Mouse (Mus musculus) erythroblast, adult 5-6 weeks (primary cell): ENCODE data around the gene E130308A19Rik. TPM values are rescaled to one million over a fixed set of nuclear protein-coding genes. Genes with fewer than 3 reads are reported as not detected.
A peak's percentile ranks its signal among the peaks of the same experiment; 100 is the strongest.
"Not testable (repeated sequence)": the region's sequence is repeated elsewhere in the genome, so short reads cannot be mapped to it uniquely, and the experiment has no call there.

Experiments used
- ATAC-seq: replicated peaks from 2 replicates; pipeline ENCODE4 v1.8.0; 2016; ENCODE audit warnings: moderate number of reproducible peaks, mild to moderate bottlenecking, moderate TSS enrichment, inconsistent platforms; ENCODE audit not compliant: poor library complexity, low FRiP score, severe bottlenecking
- total RNA-seq, 2 experiments: library from RNA; stranded (forward) in 1 of 2; stranded (reverse) in 1 of 2; fragments of 150-400 nt in 1 of 2; fragments of 200-764, 138-1000 nt in 1 of 2; gene quantifications; 2 replicates each; pipeline versions ENCODE4 v1.2.3 to v1.2.4; 2015 to 2017; ENCODE audit warnings: low replicate concordance in 2 of 2

The E130308A19Rik gene
- total RNA-seq, 2 experiments from 2014 or later, result 5.0 to 7.4 TPM

DNA sequence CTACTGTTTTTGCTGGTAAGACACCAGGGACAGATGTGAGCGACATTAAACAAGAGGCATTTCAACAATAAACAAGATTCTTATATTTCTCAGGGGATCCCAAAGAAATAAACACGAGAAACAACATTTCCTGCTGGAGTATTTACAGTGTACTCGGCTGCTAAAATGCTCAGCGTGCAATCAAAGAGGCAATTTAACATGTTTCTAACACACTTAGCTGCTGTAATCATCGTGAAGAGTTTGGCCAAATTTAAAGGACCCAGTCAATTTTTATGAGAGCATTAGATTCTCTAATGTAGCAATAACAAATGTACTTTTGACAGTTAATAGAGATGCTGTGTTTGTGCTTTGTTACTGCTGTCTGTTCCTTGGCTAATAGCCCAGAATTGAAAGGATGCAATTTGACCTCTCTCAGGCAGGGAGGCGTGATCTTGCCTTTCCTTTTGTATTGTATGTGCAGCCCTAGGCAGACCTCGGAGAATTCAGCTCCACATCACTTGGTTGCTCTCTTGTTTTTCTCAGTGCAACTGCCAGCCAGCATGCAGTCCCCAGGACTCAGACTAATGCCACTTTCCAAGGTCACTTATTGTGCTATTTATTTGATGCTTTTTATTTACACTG is 139.5 kb downstream of the E130308A19Rik start:
- ATAC-seq, result no peak

GRCm38 (mm10) chr4:59767717-59768116 is 141.7 kb downstream of the E130308A19Rik start:
- no peak for ATAC-seq

- no peak for ATAC-seq
Observed at GRCm38 (mm10) chr4:59772171-59772879, 146.3 kb downstream of the E130308A19Rik start.

- ATAC-seq, result no peak
Observed at GRCm38 (mm10) chr4:59777828-59778227, 151.8 kb downstream of the E130308A19Rik start.

DNA sequence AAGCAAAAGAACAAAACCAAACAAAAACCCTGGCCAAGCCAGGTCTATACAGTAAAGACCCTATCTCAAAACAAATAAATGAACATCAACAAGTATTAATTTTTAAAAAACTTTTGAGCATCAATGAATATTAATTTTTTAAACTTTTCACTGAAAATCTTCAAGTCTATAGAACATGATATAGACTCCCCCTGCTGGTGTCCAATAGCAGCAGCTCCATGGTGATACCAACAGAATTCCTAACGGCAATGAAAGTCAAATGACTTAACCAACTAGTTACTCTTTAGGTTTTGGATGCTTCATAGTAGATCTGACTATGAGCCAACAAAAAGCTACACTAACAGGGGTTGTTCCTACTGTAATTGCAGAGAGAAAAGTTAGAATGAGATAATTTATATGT is 154.6 kb downstream of the E130308A19Rik start:
- ATAC-seq, result no peak

DNA sequence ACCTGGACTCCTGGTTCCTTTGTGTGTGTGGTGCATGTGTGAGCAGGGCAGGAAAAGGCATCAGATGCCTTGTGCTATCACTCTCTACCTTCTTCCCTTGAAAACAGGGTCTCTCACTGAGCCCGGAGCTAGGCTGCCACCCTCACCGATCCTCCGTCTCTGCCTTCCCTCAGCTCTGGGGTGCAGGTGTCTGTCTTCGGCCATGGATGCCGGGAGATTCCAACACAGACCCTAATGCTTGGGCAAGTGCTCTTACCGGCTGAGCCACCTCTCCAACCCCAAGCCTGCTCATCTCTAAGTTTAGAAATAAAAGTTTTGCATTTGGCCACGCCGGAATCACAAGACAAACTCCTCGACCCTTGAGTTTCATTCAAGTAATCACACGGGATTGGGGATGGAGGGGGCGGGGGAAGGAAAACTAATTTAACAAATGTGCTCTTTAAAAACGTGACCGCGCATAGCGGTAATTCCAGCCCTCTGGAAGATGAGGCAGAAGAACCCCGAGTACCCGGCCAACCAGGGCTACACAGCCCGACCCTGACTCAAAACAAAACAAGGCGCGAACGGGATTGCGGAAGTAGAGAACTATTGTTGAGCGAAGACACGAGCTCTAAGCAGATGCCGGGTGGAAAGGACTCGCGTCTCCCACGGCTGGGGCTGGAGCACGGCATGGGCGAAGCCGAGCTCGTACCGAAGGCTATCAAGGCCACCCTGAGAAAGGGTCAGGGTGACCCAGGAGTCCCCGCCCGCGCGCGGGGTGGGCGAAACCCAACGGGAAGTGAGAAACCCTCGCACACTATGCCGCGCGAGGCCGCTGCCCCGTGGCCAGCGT is 157.1 kb downstream of the E130308A19Rik start:
- ATAC-seq, result no peak; the same call in 1 of the 2 replicates

GRCm38 (mm10) chr4:59783685-59784279 is 157.8 kb downstream of the E130308A19Rik start:
- peak; percentile 98 for ATAC-seq

DNA sequence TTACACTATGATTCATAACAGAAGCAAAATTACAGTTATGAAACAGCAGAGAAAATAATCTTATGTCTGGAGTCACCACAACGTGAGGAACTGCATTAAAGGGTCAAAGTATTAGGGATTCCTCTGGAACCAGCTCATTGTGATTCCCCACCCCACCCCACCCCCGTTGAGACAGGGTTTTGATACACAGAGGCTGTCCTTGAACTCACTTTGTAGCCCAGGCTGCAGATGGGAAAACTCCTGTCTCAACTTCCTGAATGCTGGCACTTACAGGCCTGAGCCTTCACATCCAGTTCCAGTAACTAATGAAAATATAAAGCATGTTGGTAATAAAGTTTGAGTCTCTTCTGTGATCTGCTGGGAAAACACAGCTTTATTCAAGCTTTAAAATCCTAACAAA is 159.4 kb downstream of the E130308A19Rik start:
- ATAC-seq, result no peak

DNA sequence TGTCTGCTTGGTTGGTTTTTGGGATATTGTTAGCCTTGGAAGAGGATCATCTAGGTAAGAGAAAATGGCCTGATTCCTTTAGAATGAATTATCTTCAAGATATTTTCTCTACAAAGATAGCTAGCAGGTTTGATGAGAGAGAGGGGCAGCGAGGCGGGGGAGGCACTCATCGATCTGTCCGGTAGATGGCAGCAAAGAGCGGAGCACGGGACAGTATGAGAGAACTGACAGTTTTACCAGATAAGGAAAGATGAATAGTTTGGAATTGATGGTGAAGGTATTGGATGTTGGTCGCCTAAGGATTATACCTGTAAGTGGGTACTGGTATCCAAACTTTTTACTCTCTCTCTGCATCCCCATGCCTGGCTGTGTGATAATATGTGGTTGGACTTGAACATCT is 160.7 kb downstream of the E130308A19Rik start:
- 0 out of 2 replicates have a peak, but pooled peaks have one; percentile 40 for ATAC-seq

GRCm38 (mm10) chr4:59787126-59787525 is 161.1 kb downstream of the E130308A19Rik start:
- ATAC-seq, result no peak

GRCm38 (mm10) chr4:59789015-59789414 is 163.0 kb downstream of the E130308A19Rik start:
- no peak for ATAC-seq

DNA sequence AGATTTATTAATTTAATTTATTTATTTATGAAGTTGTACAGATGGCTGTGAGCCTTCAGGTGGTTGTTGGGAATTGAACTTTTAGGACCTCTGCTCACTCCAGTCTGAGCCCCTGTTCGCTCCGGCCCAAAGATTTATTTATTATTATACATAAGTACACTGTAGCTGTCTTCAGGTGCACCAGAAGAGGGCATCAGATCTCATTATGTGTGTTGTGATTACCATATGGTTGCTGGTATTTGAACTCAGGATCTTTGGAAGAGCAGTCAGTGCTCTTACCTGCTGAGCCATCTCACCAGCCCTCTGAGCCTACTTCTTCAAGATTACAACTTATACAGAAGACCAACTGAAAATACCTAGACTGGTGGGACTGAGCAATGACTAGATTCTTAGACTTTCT is 167.6 kb downstream of the E130308A19Rik start:
- not testable (repeated sequence) for ATAC-seq

- ATAC-seq, result no peak
Observed at GRCm38 (mm10) chr4:59794116-59794515, 168.1 kb downstream of the E130308A19Rik start.

GRCm38 (mm10) chr4:59795788-59796455 is 169.9 kb downstream of the E130308A19Rik start:
- ATAC-seq, result no peak

GRCm38 (mm10) chr4:59800181-59800580 is 174.2 kb downstream of the E130308A19Rik start:
- no peak for ATAC-seq

GRCm38 (mm10) chr4:59801489-59801888 is 175.5 kb downstream of the E130308A19Rik start, which contains the start of gene Inip:
Inip (minus strand) TSS chr4:59801589.
- ATAC-seq, result no peak

DNA sequence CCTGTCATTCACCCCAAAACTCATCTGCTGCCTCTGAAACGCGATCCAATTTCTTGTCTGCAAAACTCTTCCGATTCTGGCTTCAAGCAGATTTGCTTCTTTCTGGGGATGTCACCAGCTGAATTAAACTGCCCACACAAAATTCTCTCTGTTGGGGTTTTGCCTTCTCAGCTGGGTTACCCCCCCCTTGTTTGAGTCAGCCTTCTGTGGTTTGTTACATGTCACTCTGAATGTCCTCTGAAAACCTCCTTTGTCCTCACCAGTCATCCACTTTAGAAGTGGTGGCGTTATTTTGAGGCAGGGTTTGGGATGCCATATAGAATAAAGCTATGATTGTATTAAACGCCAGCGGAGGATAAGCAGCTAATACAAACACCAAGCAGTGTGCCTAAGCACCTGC is 176.1 kb downstream of the E130308A19Rik start:
- ATAC-seq, result no peak

- ATAC-seq, result peak; percentile 50; the same call in 1 of the 2 replicates
Observed at GRCm38 (mm10) chr4:59802792-59803191, 176.8 kb downstream of the E130308A19Rik start.

DNA sequence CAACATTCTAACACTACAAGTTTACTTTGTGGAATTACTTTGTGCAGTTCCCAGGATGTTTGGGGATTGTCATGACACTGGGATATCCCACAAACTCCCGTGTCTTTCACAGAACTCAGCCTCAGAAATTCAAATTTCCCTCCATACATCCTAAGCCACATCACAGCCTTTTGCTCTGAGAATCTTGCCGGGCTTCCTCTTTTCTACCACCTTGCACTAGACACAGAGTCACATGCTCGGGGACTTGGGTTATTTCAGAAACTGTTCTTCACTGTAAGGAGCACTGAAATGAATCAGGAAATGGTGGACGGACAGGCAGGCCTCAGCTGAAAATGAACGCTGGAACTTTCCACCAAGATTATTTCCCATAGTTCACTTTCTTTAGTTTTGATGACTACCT is 177.3 kb downstream of the E130308A19Rik start:
- no peak for ATAC-seq

DNA sequence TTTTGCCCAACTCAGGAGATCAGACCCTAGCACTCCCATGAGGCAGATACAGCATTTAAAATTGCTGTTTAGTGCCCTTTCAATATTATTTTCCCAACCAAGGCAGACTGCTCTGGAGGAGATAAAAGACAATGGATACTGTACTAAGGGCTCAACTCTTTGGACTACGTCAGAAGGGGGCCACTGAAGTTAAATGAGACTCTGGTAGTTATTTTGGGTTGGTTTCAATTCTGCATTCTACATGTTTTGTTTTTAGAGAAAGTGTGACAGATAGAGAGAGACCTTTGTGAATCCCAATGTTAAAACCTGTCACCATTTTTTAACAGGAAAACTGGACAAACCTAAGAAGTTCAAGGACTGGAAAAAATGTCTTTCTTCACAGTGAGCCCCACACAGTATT is 178.7 kb downstream of the E130308A19Rik start:
- no peak for ATAC-seq
